Mouse (Mus musculus): ENCODE measurements around the gene Icam1. TPM values are rescaled to one million over a fixed set of nuclear protein-coding genes. Genes with fewer than 3 reads are reported as not detected.
"Not testable (repeated sequence)": the region's sequence is repeated elsewhere in the genome, so short reads cannot be mapped to it uniquely, and the experiment has no call there.

The Icam1 gene
- total RNA-seq, 1 experiment from 2014 or later = 67.6 TPM

- no peak for ATAC-seq (replicated peaks; ENCODE audit: insufficient number of reproducible peaks, low FRiP score, low TSS enrichment, poor library complexity, severe bottlenecking)
Observed at GRCm38 (mm10) chr9:21035586-21035985, 19.8 kb downstream of the Icam1 start.

- ATAC-seq (replicated peaks; ENCODE audit: insufficient number of reproducible peaks, low FRiP score, low TSS enrichment, poor library complexity, severe bottlenecking) = no peak
Observed at GRCm38 (mm10) chr9:21036161-21036560, 20.4 kb downstream of the Icam1 start.

GRCm38 (mm10) chr9:21036666-21037065, 20.9 kb downstream of the Icam1 start:
- no peak for ATAC-seq (replicated peaks; ENCODE audit: insufficient number of reproducible peaks, low FRiP score, low TSS enrichment, poor library complexity, severe bottlenecking)

- no peak for ATAC-seq (replicated peaks; ENCODE audit: insufficient number of reproducible peaks, low FRiP score, low TSS enrichment, poor library complexity, severe bottlenecking)
Observed at GRCm38 (mm10) chr9:21037481-21037891, 21.7 kb downstream of the Icam1 start.

- ATAC-seq (replicated peaks; ENCODE audit: insufficient number of reproducible peaks, low FRiP score, low TSS enrichment, poor library complexity, severe bottlenecking) = no peak
Observed at GRCm38 (mm10) chr9:21039779-21040178, 24.0 kb downstream of the Icam1 start.

- no peak for ATAC-seq (replicated peaks; ENCODE audit: insufficient number of reproducible peaks, low FRiP score, low TSS enrichment, poor library complexity, severe bottlenecking)
Observed at GRCm38 (mm10) chr9:21041308-21041707, 25.5 kb downstream of the Icam1 start.

- no peak for ATAC-seq (replicated peaks; ENCODE audit: insufficient number of reproducible peaks, low FRiP score, low TSS enrichment, poor library complexity, severe bottlenecking)
Observed at GRCm38 (mm10) chr9:21043563-21043962, 27.8 kb downstream of the Icam1 start.

GRCm38 (mm10) chr9:21044785-21045184, 29.0 kb downstream of the Icam1 start:
- not testable (repeated sequence) for ATAC-seq (replicated peaks; ENCODE audit: insufficient number of reproducible peaks, low FRiP score, low TSS enrichment, poor library complexity, severe bottlenecking)

GRCm38 (mm10) chr9:21045235-21045634, 29.4 kb downstream of the Icam1 start:
- no peak for ATAC-seq (replicated peaks; ENCODE audit: insufficient number of reproducible peaks, low FRiP score, low TSS enrichment, poor library complexity, severe bottlenecking)

GRCm38 (mm10) chr9:21051578-21051977, 35.8 kb downstream of the Icam1 start:
- ATAC-seq (replicated peaks; ENCODE audit: insufficient number of reproducible peaks, low FRiP score, low TSS enrichment, poor library complexity, severe bottlenecking) = no peak

- ATAC-seq (replicated peaks; ENCODE audit: insufficient number of reproducible peaks, low FRiP score, low TSS enrichment, poor library complexity, severe bottlenecking) = no peak
Observed at GRCm38 (mm10) chr9:21062928-21063327, 47.1 kb downstream of the Icam1 start.

GRCm38 (mm10) chr9:21067006-21067684, 51.4 kb downstream of the Icam1 start, which contains the start of gene Zglp1:
Zglp1 (minus strand) TSS chr9:21067093.
- ATAC-seq (replicated peaks; ENCODE audit: insufficient number of reproducible peaks, low FRiP score, low TSS enrichment, poor library complexity, severe bottlenecking) = no peak

GRCm38 (mm10) chr9:21072641-21073040, 56.9 kb downstream of the Icam1 start:
- ATAC-seq (replicated peaks; ENCODE audit: insufficient number of reproducible peaks, low FRiP score, low TSS enrichment, poor library complexity, severe bottlenecking) = no peak

- peak; percentile 97 for ATAC-seq (replicated peaks; ENCODE audit: insufficient number of reproducible peaks, low FRiP score, low TSS enrichment, poor library complexity, severe bottlenecking)
Observed at GRCm38 (mm10) chr9:21073044-21073840, 57.5 kb downstream of the Icam1 start, which contains the start of the genes Gm49373 and Fdx1l. Gm49373 (minus strand) TSS chr9:21073096. Fdx1l (minus strand) TSS chr9:21073614.

- no peak for ATAC-seq (replicated peaks; ENCODE audit: insufficient number of reproducible peaks, low FRiP score, low TSS enrichment, poor library complexity, severe bottlenecking)
Observed at GRCm38 (mm10) chr9:21074173-21074572, 58.4 kb downstream of the Icam1 start.

- no peak for ATAC-seq (replicated peaks; ENCODE audit: insufficient number of reproducible peaks, low FRiP score, low TSS enrichment, poor library complexity, severe bottlenecking)
Observed at GRCm38 (mm10) chr9:21075625-21076024, 59.8 kb downstream of the Icam1 start.

Data from monocyte, adult 5-6 weeks (primary cell).